Mouse (Mus musculus) CH12.LX (cell line): ENCODE measurements around the gene St3gal3. TPM values are rescaled to one million over a fixed set of nuclear protein-coding genes. Genes with fewer than 3 reads are reported as not detected.

Experiments
- DNase-seq: peaks from one replicate; pipeline ENCODE4 v3.0.0-alpha.2; 2013; ENCODE audit errors: extremely low read depth
- H3K27ac ChIP-seq: 2 replicates; pipeline ENCODE4 v1.5.1; 2012; ENCODE audit warnings: low read depth, mild to moderate bottlenecking, control low read depth, moderate library complexity; ENCODE audit not compliant: insufficient read depth
- H3K27me3 ChIP-seq: replicated peaks from 2 replicates; pipeline ENCODE3; 2012; ENCODE audit warnings: inconsistent platforms
- H3K36me3 ChIP-seq, 2 experiments: replicated peaks in 1 of 2; 2 replicates each; pipeline versions ENCODE3 to v1.6.1; 2012; ENCODE audit warnings: inconsistent platforms in 1 of 2, low read length in 1 of 2, mild to moderate bottlenecking in 1 of 2, mixed read lengths in 1 of 2, moderate library complexity in 1 of 2; ENCODE audit not compliant: control insufficient read depth in 1 of 2, insufficient read depth in 1 of 2
- H3K4me1 ChIP-seq, 2 experiments: 2 replicates each; pipeline ENCODE4 v1.6.1; 2012; ENCODE audit warnings: inconsistent platforms in 1 of 2, moderate library complexity in 1 of 2; ENCODE audit not compliant: insufficient read depth in 2 of 2, control insufficient read depth in 1 of 2
- H3K4me2 ChIP-seq: 2 replicates; pipeline ENCODE4 v1.6.1; 2012; ENCODE audit warnings: low read depth, mild to moderate bottlenecking, control low read depth; ENCODE audit not compliant: poor library complexity, insufficient read depth, severe bottlenecking
- H3K4me3 ChIP-seq, 3 experiments: fragments of 150-350 bp in 1 of 3; sonication (generic) in 1 of 3; replicated peaks in 1 of 3; 2 replicates each; pipeline versions ENCODE3 to v1.5.1; 2011 to 2012; ENCODE audit warnings: low read depth in 2 of 3, low read length in 2 of 3, mild to moderate bottlenecking in 2 of 3, moderate library complexity in 2 of 3, control low read depth in 1 of 3, improper control_type of control experiment in 1 of 3, inconsistent platforms in 1 of 3, mixed read lengths in 1 of 3; ENCODE audit not compliant: poor library complexity in 1 of 3
- H3K79me2 ChIP-seq: replicated peaks from 2 replicates; pipeline ENCODE4 v1.6.1; 2012; ENCODE audit warnings: mild to moderate bottlenecking, moderate library complexity; ENCODE audit not compliant: control insufficient read depth, poor library complexity, insufficient read depth, severe bottlenecking; ENCODE audit errors: extremely low read depth
- H3K9ac ChIP-seq: 2 replicates; pipeline ENCODE4 v1.6.1; 2012; ENCODE audit warnings: low read depth, mild to moderate bottlenecking, control low read depth, moderate library complexity; ENCODE audit not compliant: insufficient read depth
- H3K9me3 ChIP-seq: replicated peaks from 2 replicates; pipeline ENCODE3; 2012; ENCODE audit warnings: low read length, inconsistent platforms, mixed read lengths
- BHLHE40 ChIP-seq: IDR thresholded peaks from 2 replicates; pipeline ENCODE4 v1.6.1; 2011; ENCODE audit warnings: mild to moderate bottlenecking, low read depth, low read length, improper control_type of control experiment
- CTCF ChIP-seq, 2 experiments: IDR thresholded peaks in 1 of 2; conservative IDR thresholded peaks in 1 of 2; 2 replicates each; pipeline ENCODE4 v1.5.1; 2011 to 2012; ENCODE audit warnings: low read depth in 2 of 2, low read length in 2 of 2, improper control_type of control experiment in 1 of 2, inconsistent platforms in 1 of 2, mild to moderate bottlenecking in 1 of 2, moderate library complexity in 1 of 2
- E2F4 ChIP-seq: IDR thresholded peaks from 2 replicates; pipeline ENCODE4 v1.6.1; 2011; ENCODE audit warnings: low read depth, low read length, improper control_type of control experiment; ENCODE audit not compliant: insufficient replicate concordance
- ETS1 ChIP-seq: conservative IDR thresholded peaks from 2 replicates; pipeline ENCODE4 v1.6.1; 2012; ENCODE audit warnings: low read depth, mild to moderate bottlenecking, inconsistent platforms, low read length, improper control_type of control experiment, moderate library complexity
- JUN ChIP-seq: IDR thresholded peaks from 2 replicates; pipeline ENCODE4 v1.6.1; 2011; ENCODE audit warnings: low read depth, mild to moderate bottlenecking, low read length, improper control_type of control experiment, moderate library complexity; ENCODE audit not compliant: insufficient read depth
- MAZ ChIP-seq: IDR thresholded peaks from 2 replicates; pipeline ENCODE4 v1.6.1; 2012; ENCODE audit warnings: low read depth, mild to moderate bottlenecking, inconsistent platforms, low read length, improper control_type of control experiment, moderate library complexity
- MEF2A ChIP-seq: IDR thresholded peaks from 2 replicates; pipeline ENCODE4 v1.6.1; 2014; ENCODE audit warnings: low read depth, mild to moderate bottlenecking, inconsistent platforms, low read length, improper control_type of control experiment, borderline replicate concordance
- POLR2A ChIP-seq: IDR thresholded peaks from 2 replicates; pipeline ENCODE4 v1.6.1; 2011; ENCODE audit warnings: low read depth, mild to moderate bottlenecking, improper control_type of control experiment, low read length
- POLR2AphosphoS2 ChIP-seq: IDR thresholded peaks from 2 replicates; pipeline ENCODE4 v1.6.1; 2011; ENCODE audit warnings: low read depth, low read length, improper control_type of control experiment
- RAD21 ChIP-seq: IDR thresholded peaks from 2 replicates; pipeline ENCODE4 v1.6.1; 2011; ENCODE audit warnings: low read depth, mild to moderate bottlenecking, low read length, improper control_type of control experiment, moderate library complexity
- SIN3A ChIP-seq: IDR thresholded peaks from 2 replicates; pipeline ENCODE4 v1.6.1; 2012; ENCODE audit warnings: low read length, improper control_type of control experiment, inconsistent platforms
- ZC3H11A ChIP-seq: IDR thresholded peaks from 2 replicates; pipeline ENCODE4 v1.6.1; 2012; ENCODE audit warnings: low read depth, mild to moderate bottlenecking, inconsistent platforms, low read length, improper control_type of control experiment
- ZKSCAN1 ChIP-seq: IDR thresholded peaks from 2 replicates; pipeline ENCODE4 v1.6.1; 2012; ENCODE audit warnings: low read depth, inconsistent platforms, low read length, improper control_type of control experiment, borderline replicate concordance
- ZNF384 ChIP-seq: IDR thresholded peaks from 2 replicates; pipeline ENCODE4 v1.6.1; 2012; ENCODE audit warnings: low read depth, low read length, improper control_type of control experiment, inconsistent platforms
- dilution Hi-C: fragments of 300-500 bp; cut with MboI; formaldehyde crosslinking; loops from 2 replicates; pipeline ENCODE4 v1.14.3; 2020; ENCODE audit warnings: low sequenced_read_pairs; ENCODE audit not compliant: extremely low pct_unique_long_range_greater_than_20kb, extremely low pct_ligation_motif_present
- in situ Hi-C: fragments of 300-500 bp; cut with MboI; formaldehyde crosslinking; loops from 3 replicates; pipeline ENCODE4 v1.14.3; 2019; ENCODE audit warnings: low sequenced_read_pairs, low pct_ligation_motif_present, low pct_unique_long_range_greater_than_20kb, mixed read lengths
- polyA plus RNA-seq: library from polyadenylated mRNA; unstranded; fragments of >175 nt; gene quantifications from 2 replicates; pipeline ENCODE4 v1.2.1, GENCODE M21; 2012; ENCODE audit warnings: low read depth; ENCODE audit not compliant: insufficient read length
- total RNA-seq, 2 experiments: library from RNA; depleted of rRNA; stranded (reverse); fragments of 300-350 nt in 1 of 2; fragments of >200 nt in 1 of 2; gene quantifications; 2 replicates each; pipeline ENCODE4 v1.2.3; 2012 to 2014

The St3gal3 gene
- total and polyA plus RNA-seq, 3 experiments = 7.1 to 10.1 (median 8.2) TPM

DNA sequence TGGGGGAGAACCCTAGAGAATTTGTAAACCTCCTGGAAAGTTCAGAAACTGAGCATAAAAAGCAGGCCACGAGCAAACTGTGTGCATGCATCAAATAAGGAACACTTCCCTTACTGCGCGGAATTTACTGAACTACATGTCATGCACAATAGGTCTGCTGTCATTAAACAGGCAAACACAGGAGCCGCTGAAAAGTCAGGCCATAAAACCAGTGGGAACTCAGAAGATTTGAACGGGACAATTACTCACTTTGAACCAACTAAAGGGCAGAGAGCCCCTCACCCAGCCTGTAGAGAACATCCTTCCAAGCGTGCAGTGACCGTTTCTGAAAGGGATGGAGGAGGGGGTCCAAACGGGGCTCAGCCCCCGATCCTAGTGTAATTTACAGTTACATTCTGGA is 93.6 kb downstream of the St3gal3 start:
- TF ChIP-seq POLR2AphosphoS2 = no peak
- no peak for TF ChIP-seq ETS1
- no peak for TF ChIP-seq ZKSCAN1
- Histone ChIP-seq H3K79me2 (no peaks in the 10 kb centered on the region), H3K4me2 (no peak overlapping the region), H3K9me3 (no peaks in the 10 kb centered on the region), H3K4me1 (no peaks in the 10 kb centered on the region; a peak in 1 of 4 replicates), H3K4me3 (no peak overlapping the region), H3K27ac (no peak overlapping the region), H3K27me3 (no peaks in the 10 kb centered on the region), H3K36me3 (peaks cover 0 to 13% of the 10 kb centered on the region in 2 experiments), H3K9ac (no peak overlapping the region)
- DNase-seq = no peak
- in situ Hi-C loops (no loop called here), dilution Hi-C loops (no loop called here)

DNA sequence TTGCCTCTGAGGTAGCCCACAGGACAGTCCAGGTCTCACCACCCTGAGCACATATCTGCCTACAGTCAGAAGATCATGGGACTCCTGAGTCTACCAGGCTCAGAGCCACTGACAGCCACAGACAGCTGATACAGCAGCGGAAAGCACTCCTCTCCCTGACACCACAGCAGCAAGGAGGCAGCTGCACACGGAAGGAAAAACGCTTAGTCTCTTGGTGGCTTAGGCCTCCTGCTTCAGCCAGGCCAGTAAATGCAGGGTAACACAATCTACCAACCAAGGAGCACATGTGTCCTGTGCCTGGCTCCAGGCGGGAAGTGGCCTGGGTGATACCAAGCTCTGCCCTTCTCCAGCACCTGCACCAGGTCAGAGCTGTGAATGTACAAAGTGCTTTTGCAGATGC is 94.1 kb downstream of the St3gal3 start:
- Histone ChIP-seq H3K4me2 (no peak overlapping the region), H3K9ac (no peak overlapping the region), H3K79me2 (no peaks in the 10 kb centered on the region), H3K36me3 (peaks cover 0 to 13% of the 10 kb centered on the region in 2 experiments), H3K9me3 (no peaks in the 10 kb centered on the region), H3K4me3 (no peak overlapping the region), H3K27ac (no peak overlapping the region), H3K4me1 (no peaks in the 10 kb centered on the region; a peak in 1 of 4 replicates), H3K27me3 (no peaks in the 10 kb centered on the region)
- no peak for DNase-seq
- in situ Hi-C loops (no loop called here), dilution Hi-C loops (no loop called here)
- no peak for TF ChIP-seq ZC3H11A
- TF ChIP-seq POLR2AphosphoS2 = no peak
- no peak for TF ChIP-seq RAD21
- TF ChIP-seq CTCF (conservative IDR thresholded peaks at IDR 0.05 in 1 of 2, IDR thresholded peaks at IDR 0.05 in 1 of 2; ENCODE audit: low read depth in 2 of 2, low read length in 2 of 2) = no peak
- no peak for TF ChIP-seq JUN

DNA sequence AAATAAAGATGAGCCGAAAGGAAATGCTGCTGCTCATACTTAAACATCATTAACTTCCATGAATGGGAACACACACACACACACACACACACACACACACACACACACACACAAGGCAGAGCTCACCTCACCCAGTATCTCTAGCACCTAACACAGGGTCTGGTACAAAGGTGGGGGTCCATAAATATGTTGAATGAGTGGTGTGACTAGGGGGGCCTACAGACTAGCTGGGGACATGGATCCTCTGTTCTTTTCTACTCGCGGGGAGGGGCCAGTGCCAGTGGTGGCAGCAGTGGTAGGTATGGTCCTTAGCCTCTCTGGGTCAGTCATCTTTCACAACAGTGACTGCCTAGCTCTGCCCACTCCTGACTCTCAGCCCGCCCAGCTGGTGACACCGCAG is 94.8 kb downstream of the St3gal3 start:
- H3K36me3 ChIP-seq = peaks cover 0 to 13% of the 10 kb centered on the region in 2 experiments
- no peak overlapping the region for H3K27ac ChIP-seq
- in situ Hi-C loops = no loop called here
- no peak overlapping the region for H3K9ac ChIP-seq
- H3K4me2 ChIP-seq = no peak overlapping the region
- no peak overlapping the region for H3K4me3 ChIP-seq
- H3K4me1 ChIP-seq = no peaks in the 10 kb centered on the region; a peak in 1 of 4 replicates
- no peaks in the 10 kb centered on the region for H3K9me3 ChIP-seq
- TF ChIP-seq BHLHE40 = no peak
- no peak for TF ChIP-seq MEF2A
- TF ChIP-seq POLR2A = no peak
- no peak for TF ChIP-seq RAD21
- TF ChIP-seq POLR2AphosphoS2 = no peak
- no peak for TF ChIP-seq E2F4
- TF ChIP-seq ZNF384 = no peak
- no peak for TF ChIP-seq SIN3A
- TF ChIP-seq MAZ = no peak
- dilution Hi-C loops = no loop called here
- no peaks in the 10 kb centered on the region for H3K79me2 ChIP-seq
- no peak for DNase-seq
- no peaks in the 10 kb centered on the region for H3K27me3 ChIP-seq
